Mouse (Mus musculus): ENCODE measurements at regions not wholly inside any gene's neighbourhood (a gene's known extent, or its start where the extent isn't known, plus 50 kb on each side); places are given as distances from the start of the nearest gene placed in this dataset.

DNA sequence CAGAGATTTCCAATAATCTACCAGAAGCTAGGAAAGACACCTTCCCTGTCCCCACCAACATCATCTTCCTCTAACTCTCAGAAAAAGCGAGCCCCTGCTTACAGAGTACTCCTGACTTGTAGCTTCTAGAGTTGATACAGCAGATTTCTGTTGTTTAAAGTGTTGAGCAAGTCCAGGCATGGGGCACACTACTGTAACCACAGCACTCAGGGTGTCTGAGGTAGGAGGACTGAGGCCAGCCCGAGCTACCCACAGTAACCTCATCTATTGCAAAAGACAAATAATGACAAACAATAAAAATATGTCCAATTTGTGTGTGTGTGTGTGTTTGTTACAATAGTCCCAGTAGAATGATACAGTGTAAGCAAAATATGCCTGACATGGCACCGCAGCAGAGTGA lies 144.3 kb upstream of the Eif4g2 start:
- H3K4me1 ChIP-seq (ENCODE audit: control insufficient read depth, insufficient read depth, insufficient read length, low read length), result no peaks in the 10 kb centered on the region
- H3K27me3 ChIP-seq (ENCODE audit: control insufficient read depth, insufficient read depth, low read length), result no peaks in the 10 kb centered on the region
- no peak overlapping the region for H3K27ac ChIP-seq (ENCODE audit: insufficient read depth, low read depth, low read length)
- H3K4me3 ChIP-seq (ENCODE audit: low read depth, low read length), result no peak overlapping the region
- 52% methylated on average over 3 of the region's 3 CpGs for WGBS
- TF ChIP-seq CTCF (IDR thresholded peaks at IDR 0.05; ENCODE audit: extremely low read depth, insufficient read length, insufficient replicate concordance, low read depth, low read length), result no peak
- no peaks in the 10 kb centered on the region for H3K36me3 ChIP-seq (ENCODE audit: control insufficient read depth, insufficient read depth, low read length)

DNA sequence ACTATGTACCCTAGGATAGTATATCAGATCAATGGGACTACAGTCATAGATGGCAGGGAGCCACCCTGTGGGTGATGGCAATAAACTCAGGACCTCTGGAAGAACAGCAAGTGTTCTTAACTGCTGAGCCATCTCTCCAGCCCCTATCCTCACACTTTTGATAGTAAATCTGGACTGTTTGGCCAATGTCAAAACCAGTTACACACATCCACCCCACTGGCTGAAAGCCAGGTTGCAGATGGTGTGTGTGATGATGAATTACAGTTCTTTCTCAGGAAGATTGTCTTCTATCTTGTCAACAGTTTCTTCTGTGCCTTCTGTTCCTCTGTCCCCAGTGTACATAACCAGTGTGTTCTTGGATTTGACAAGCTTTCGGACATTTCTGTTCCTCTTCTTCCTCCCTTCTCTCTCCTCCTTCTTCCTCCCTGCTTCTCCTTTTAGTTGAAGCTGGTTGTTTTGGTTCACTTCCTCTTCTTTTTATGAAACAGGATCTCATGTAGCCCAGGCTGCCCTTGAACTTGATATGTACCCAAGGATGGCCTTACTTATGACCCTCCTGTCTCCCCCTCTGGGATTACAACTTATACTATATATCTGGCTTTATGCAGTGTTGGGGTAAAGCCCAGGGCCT lies 143.3 kb upstream of the Eif4g2 start:
- H3K36me3 ChIP-seq (ENCODE audit: control insufficient read depth, insufficient read depth, low read length), result no peaks in the 10 kb centered on the region
- no peak overlapping the region for H3K4me3 ChIP-seq (ENCODE audit: low read depth, low read length)
- H3K4me1 ChIP-seq (ENCODE audit: control insufficient read depth, insufficient read depth, insufficient read length, low read length), result no peaks in the 10 kb centered on the region
- H3K27me3 ChIP-seq (ENCODE audit: control insufficient read depth, insufficient read depth, low read length), result no peaks in the 10 kb centered on the region
- TF ChIP-seq POLR2A (IDR thresholded peaks at IDR 0.05; ENCODE audit: low read depth, low read length) (no peak), CTCF (IDR thresholded peaks at IDR 0.05; ENCODE audit: extremely low read depth, insufficient read length, insufficient replicate concordance, low read depth, low read length) (no peak)
- no peak overlapping the region for H3K27ac ChIP-seq (ENCODE audit: insufficient read depth, low read depth, low read length)
- 78% methylated on average over 1 of the region's 1 CpGs for WGBS

DNA sequence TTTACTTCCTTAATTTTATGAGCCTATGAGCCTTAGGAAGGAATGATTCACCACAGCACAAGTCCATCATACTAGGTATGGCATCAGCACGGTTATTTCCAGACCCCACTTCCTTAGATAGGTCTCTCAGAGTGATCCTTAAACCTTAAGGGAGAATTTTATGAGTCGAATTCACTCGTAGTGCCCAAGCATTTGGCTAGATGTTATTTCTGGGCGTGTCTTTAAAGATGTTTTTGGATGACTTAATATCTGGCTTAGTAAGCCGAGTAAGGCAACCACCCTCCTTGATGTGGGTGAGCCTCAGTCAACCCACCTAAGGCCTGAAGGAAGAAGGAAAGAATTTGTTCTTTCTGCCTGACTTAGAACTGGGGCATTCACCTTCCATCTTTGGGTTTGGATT lies 132.8 kb upstream of the Eif4g2 start:
- no peak for TF ChIP-seq CTCF (IDR thresholded peaks at IDR 0.05; ENCODE audit: extremely low read depth, insufficient read length, insufficient replicate concordance, low read depth, low read length)
- no peak for TF ChIP-seq POLR2A (IDR thresholded peaks at IDR 0.05; ENCODE audit: low read depth, low read length)
- Histone ChIP-seq H3K27ac (ENCODE audit: insufficient read depth, low read depth, low read length) (no peak overlapping the region), H3K27me3 (ENCODE audit: control insufficient read depth, insufficient read depth, low read length) (no peaks in the 10 kb centered on the region), H3K4me3 (ENCODE audit: low read depth, low read length) (no peak overlapping the region), H3K4me1 (ENCODE audit: control insufficient read depth, insufficient read depth, insufficient read length, low read length) (no peaks in the 10 kb centered on the region), H3K36me3 (ENCODE audit: control insufficient read depth, insufficient read depth, low read length) (no peaks in the 10 kb centered on the region)
- 64% methylated on average over 5 of the region's 5 CpGs for WGBS

DNA sequence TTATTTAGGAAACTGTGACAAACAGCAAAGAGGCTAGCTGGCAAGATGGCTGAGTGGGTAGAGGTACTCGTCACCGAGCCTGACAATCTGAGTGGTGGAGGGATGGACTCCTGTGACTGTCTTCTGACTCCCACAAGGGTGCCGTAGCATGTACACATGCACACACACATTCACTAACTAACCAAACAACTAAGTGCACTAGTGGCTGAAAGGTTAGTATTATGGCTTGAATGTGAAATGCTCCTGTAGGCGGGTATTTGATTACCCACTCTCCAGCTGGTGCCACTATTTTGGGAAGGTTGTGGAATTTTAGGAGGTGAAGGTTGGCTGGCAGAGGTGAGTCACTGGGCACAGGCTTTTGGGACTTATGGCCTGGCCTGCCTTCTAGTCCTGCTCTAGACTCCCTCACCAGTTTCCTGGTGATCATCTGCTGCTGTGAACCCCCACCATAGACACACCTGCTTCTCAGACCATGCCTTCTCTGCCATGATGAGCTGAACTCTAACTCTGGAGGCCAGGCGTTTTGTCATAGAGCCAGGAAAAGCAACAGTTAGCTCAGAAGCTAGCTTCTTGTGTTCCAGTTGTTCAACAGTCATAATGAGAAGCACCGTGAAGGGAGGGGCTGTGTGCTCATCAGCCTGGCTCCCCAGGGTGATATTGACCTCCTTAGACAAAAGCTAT lies 131.5 kb upstream of the Eif4g2 start:
- no peak for TF ChIP-seq POLR2A (IDR thresholded peaks at IDR 0.05; ENCODE audit: low read depth, low read length)
- no peak for TF ChIP-seq CTCF (IDR thresholded peaks at IDR 0.05; ENCODE audit: extremely low read depth, insufficient read length, insufficient replicate concordance, low read depth, low read length)
- no peak overlapping the region for H3K27ac ChIP-seq (ENCODE audit: insufficient read depth, low read depth, low read length)

DNA sequence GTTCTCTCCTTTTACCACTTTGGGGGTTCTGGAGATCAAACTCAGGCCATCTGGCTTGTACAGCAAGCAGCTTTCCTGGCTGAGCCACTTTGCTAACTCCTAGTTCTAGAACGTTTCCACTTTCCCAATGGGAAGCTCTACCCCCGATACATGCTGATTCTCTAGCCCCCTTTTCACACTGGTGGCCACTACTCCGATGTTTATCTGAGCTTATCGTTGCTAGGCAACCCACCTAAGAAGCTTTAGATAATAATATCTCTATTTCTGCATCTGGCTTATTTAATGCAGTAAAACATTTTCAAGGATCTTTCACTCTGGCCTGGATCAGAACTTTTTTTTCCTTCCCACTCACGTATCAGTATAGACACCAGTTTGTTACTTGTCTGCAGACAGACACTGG lies 129.4 kb upstream of the Eif4g2 start:
- Histone ChIP-seq H3K27me3 (ENCODE audit: control insufficient read depth, insufficient read depth, low read length) (no peaks in the 10 kb centered on the region), H3K4me1 (ENCODE audit: control insufficient read depth, insufficient read depth, insufficient read length, low read length) (no peaks in the 10 kb centered on the region), H3K27ac (ENCODE audit: insufficient read depth, low read depth, low read length) (no peak overlapping the region), H3K4me3 (ENCODE audit: low read depth, low read length) (no peak overlapping the region), H3K36me3 (ENCODE audit: control insufficient read depth, insufficient read depth, low read length) (no peaks in the 10 kb centered on the region)
- TF ChIP-seq POLR2A (IDR thresholded peaks at IDR 0.05; ENCODE audit: low read depth, low read length), result no peak
- no peak for TF ChIP-seq CTCF (IDR thresholded peaks at IDR 0.05; ENCODE audit: extremely low read depth, insufficient read length, insufficient replicate concordance, low read depth, low read length)
- 50% methylated on average over 5 of the region's 5 CpGs for WGBS

More for the DNA sequence above, 131.5 kb upstream of the Eif4g2 start:
- no peaks in the 10 kb centered on the region for H3K27me3 ChIP-seq (ENCODE audit: control insufficient read depth, insufficient read depth, low read length)
- H3K4me3 ChIP-seq (ENCODE audit: low read depth, low read length), result no peak overlapping the region
- H3K36me3 ChIP-seq (ENCODE audit: control insufficient read depth, insufficient read depth, low read length), result no peaks in the 10 kb centered on the region
- no peaks in the 10 kb centered on the region for H3K4me1 ChIP-seq (ENCODE audit: control insufficient read depth, insufficient read depth, insufficient read length, low read length)
- 89% methylated on average over 6 of the region's 6 CpGs for WGBS

DNA sequence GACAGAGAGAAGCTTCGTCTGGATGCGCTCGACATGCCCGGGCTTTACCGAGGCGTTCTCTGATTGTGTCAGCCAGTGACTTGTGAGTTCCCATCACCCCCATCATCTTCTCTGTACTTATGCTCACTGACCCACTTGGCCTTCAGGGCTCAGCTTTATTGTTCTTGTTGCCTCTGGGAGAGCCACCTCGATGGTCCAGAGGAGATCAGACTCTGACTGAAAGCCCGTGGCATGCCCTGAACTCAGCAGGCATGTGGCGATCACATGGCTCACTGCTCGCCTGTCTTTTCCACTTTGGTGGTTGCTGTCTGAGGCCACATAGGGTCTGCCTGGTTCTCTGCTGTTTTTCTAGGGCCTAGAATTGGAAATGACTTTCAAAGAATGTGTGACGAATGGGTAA lies 128.8 kb upstream of the Eif4g2 start:
- no peaks in the 10 kb centered on the region for H3K27me3 ChIP-seq (ENCODE audit: control insufficient read depth, insufficient read depth, low read length)
- no peak overlapping the region for H3K27ac ChIP-seq (ENCODE audit: insufficient read depth, low read depth, low read length)
- TF ChIP-seq CTCF (IDR thresholded peaks at IDR 0.05; ENCODE audit: extremely low read depth, insufficient read length, insufficient replicate concordance, low read depth, low read length) (no peak), POLR2A (IDR thresholded peaks at IDR 0.05; ENCODE audit: low read depth, low read length) (no peak)
- 83% methylated on average over 11 of the region's 11 CpGs for WGBS
- H3K36me3 ChIP-seq (ENCODE audit: control insufficient read depth, insufficient read depth, low read length), result no peaks in the 10 kb centered on the region
- no peaks in the 10 kb centered on the region for H3K4me1 ChIP-seq (ENCODE audit: control insufficient read depth, insufficient read depth, insufficient read length, low read length)
- no peak overlapping the region for H3K4me3 ChIP-seq (ENCODE audit: low read depth, low read length)

DNA sequence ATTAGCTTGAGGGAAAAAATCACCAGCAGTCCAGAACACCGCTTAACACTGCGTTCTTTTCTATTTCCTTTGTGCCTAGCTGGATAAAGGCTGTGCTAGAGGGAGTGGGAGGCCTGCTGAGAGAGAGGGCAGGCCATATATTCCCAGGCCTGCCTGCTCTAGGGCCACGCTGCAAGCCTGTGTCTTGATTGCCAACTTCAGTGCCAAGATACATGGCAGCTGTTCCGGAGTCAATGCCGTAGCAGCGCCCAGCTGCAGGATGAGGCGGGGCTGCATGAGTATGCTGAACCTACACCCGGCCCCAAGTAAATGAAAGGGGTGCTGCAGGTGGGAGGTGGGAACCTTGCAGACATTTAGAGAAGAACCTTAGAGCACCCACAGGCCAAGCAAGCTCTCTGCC lies 127.5 kb upstream of the Eif4g2 start:
- H3K36me3 ChIP-seq (ENCODE audit: control insufficient read depth, insufficient read depth, low read length), result no peaks in the 10 kb centered on the region
- no peaks in the 10 kb centered on the region for H3K27me3 ChIP-seq (ENCODE audit: control insufficient read depth, insufficient read depth, low read length)
- H3K4me3 ChIP-seq (ENCODE audit: low read depth, low read length), result no peak overlapping the region
- no peak for TF ChIP-seq POLR2A (IDR thresholded peaks at IDR 0.05; ENCODE audit: low read depth, low read length)
- no peak for TF ChIP-seq CTCF (IDR thresholded peaks at IDR 0.05; ENCODE audit: extremely low read depth, insufficient read length, insufficient replicate concordance, low read depth, low read length)
- no peak overlapping the region for H3K27ac ChIP-seq (ENCODE audit: insufficient read depth, low read depth, low read length)
- no peaks in the 10 kb centered on the region for H3K4me1 ChIP-seq (ENCODE audit: control insufficient read depth, insufficient read depth, insufficient read length, low read length)
- WGBS, result 60% methylated on average over 8 of the region's 8 CpGs
